Mouse (Mus musculus) frontal cortex, postnatal 25 days (tissue): Measurements from ENCODE around the gene Fbxo11.
"Not testable (repeated sequence)": the region's sequence is repeated elsewhere in the genome, so short reads cannot be mapped to it uniquely, and the experiment has no call there.

Experiments used
- DNase-seq, 2 experiments: peaks; one replicate each; pipeline ENCODE4 v3.0.0; 2022; ENCODE audit warnings: low spot score in 2 of 2

Fbxo11 gene

DNA sequence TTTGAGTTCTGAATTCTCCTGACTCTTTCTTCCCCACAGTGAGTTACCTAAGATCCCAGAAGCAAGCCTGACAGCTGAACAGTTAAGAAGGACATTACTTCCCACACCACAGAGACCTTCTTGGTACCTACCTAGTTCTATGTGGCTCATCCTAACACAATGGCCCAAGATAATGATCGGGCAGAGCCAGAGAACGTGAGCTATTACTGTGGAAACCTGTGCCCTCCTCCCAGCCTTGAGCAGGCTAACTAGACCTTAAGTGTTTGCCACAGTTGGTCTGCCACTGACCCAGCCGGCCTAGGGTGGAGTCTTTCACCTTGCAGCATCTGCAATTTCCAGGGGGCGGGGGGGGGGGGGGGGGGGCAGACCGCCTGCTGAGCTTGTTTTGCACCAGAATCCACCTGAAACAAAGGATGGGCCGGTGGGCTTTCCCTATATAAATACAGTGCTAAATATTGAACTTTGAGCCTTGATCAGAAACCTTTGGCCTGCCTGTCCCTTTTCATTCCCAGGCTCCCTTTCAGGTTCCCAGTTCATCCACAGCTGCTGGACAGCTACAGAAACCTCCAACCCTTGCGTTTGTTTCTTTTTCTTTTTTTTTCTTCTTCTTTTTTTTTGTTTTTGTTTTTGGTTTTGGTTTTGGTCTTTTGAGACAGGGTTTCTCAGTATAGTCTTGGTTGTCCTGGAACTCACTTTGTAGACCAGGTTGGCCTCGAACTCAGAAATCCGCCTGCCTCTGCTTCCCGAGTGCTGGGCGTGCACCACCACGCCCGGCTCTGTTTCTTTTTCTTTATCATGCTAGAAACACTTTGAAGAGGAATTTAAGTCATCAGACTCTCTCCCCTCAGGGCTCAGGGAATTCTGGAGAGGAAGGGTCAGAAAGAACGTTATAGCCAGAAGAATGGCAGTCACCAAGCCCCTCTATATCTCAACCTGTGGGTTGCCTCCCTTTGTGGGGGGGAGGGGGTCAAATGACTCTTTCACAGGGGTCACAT lies 101.7 kb downstream of the Fbxo11 start:
- no peak for DNase-seq

DNA sequence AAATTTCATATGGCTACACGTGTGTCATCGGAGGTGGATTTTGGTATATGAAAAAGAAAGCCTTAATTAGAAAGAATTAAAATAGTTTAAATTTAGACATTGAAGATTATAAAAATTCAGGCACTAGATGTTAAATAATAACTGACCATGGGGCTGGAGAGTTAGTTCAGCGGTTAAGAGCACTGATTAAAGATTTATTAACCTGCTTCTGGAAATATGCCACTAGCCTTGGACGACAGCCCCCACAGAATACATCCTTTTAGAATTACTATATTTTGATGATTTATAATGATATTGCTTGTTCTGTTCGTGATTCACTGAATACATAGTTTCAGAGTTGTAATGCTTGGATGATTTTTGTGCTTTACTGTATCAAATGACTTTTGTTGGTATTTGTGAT lies 105.2 kb downstream of the Fbxo11 start:
- not testable (repeated sequence) for DNase-seq

DNA sequence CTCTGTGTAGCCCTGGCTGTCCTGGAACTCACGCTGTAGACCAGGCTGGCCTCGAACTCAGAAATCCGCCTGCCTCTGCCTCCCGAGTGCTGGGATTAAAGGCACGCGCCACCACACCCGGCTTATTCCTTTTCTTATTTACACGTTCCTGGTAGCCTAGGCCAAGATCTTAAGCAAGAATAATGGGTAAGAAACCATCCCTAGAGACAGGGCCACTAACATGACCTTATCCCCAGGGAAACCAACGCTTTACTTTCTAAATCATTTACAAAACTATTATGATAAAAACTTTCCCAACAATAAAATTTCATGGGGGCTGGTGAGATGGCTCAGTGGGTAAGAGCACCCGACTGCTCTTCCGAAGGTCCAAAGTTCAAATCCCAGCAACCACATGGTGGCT lies 105.7 kb downstream of the Fbxo11 start:
- DNase-seq, result not testable (repeated sequence)

DNA sequence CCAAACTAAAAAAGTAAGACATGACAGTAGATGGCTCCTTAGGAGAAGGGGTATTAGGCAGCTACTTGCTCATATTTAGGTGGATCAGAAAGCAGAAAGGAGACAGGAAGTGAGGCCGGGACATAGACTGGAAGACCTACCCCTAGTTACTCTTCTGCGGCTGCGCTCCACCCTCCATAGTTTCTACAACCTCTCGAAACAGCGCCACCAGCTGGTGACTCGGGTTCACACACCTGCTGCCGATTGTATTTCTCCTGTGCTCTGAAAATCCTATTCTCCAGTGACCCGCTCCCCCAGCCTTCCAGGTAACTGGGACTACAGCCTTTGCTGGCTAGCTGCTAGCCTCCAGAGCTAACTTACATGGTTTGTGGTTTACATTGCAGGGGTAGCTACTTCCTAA lies 106.8 kb downstream of the Fbxo11 start:
- DNase-seq, result no peak

DNA sequence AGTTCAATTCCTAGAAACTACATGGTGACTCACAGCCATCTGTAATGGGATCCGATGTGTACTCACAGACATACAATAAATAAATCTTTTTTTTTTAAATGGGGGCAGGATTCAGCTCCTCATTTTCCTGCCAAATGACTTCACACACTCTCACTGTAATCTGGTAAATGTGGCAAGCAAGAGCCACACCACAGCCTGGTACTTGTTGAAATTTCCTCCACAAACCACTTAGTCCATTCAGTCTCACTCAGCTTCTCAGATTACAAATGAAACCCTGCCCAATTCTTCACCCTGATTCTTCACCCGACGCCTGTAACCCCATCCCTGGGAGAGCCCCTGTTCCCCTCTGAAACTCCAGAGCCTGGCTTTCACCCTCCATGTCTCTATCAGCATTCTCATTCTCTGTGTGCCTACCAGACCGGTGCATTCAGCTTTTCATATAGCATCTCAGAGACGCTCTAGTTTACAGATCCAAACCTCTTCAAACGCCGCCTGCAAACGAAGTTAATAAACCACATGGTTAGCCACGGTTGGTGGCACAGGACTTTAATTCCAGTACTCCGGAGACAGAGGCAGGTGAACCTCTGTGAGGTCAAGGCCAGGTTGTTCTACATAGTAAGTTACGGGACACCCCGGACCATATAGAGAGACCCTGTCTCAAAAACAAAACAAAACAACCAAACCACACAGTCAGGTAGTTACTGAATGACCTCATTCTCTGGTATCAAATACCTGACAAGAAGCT lies 107.8 kb downstream of the Fbxo11 start:
- no peak for DNase-seq

DNA sequence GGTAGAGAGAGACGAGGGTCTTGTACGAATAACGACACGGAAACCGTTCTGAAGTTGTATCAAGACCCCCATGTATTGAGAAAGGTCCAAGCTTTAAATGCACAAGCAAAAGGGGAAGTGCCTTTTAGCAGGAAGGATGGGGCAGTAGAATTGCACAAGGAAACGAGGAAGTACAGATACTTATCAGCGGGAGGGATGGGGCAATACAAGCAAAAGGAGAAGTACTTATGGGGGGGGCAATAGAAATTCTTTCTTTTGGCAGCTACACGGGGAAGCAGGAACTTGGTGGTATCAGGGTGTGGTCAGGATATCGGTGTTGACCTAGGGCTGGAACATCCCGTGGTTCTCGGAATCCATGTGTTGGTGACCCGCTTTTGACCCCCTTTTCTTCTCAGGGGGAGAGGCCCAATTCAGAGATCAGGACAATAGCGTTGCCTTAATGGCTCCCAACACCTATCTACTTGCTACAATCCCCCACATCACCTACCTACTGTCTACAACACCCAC lies 110.4 kb downstream of the Fbxo11 start:
- DNase-seq, result not testable (repeated sequence)

DNA sequence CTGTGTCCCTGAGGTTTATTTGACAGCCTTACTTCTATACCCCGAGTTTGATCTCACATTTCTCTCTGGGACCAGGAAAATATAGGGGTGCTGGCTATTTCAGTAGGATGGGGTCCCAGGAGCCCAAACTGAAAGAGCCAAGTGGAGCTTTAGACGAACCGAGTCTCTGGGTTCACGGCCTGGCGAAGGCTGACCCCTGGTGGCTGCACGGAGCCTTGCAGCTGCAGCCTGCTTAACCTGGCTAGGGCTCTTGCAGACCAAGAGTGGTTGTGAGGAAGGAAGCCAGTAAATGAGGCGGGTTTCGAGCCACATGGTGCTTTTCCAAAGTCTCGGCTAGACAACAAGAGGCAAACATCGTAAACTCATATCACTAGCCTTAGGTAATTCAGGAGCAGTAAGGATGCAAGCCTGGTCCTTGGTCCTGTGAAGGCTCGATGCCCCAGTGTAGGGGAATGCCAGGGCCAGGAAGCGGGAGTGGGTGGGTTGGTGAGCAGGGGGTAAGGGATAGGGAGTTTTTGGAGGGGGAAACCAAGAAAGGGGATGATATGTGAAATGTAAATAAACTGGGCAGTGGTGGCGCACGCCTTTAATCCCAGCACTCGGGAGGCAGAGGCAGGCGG lies 116.0 kb downstream of the Fbxo11 start:
- peak; percentile 76 to 82 for DNase-seq
